Mouse (Mus musculus): ENCODE results near the gene Pdk3. TPM values are rescaled to one million over a fixed set of nuclear protein-coding genes. Genes with fewer than 3 reads are reported as not detected.

Gene Pdk3
- polyA plus RNA-seq (2012; rRNA removed): 9.1 and 12.4 TPM in 2 replicates
- 33.2 and 38.3 TPM in 2 replicates for polyA plus RNA-seq (2014; fragmentation: Nextera tagmentation; extraction: Ambion mirVana)

- peak within 1 kb of the TSS; percentile 58 for H3K27ac ChIP-seq
- H3K27me3 ChIP-seq (ENCODE audit: control insufficient read depth, insufficient read depth, low read length): no peaks in the 10 kb centered on the region
- WGBS (ENCODE audit: insufficient replicate concordance): 17% methylated on average over 60 of the region's 68 CpGs
- H3K4me1 ChIP-seq (replicated peaks; ENCODE audit: control insufficient read depth in 2 of 2, insufficient read depth in 2 of 2, low read length in 1 of 2): peaks cover 3 to 6% of the 10 kb centered on the region in 2 experiments; a peak in 1 of 4 replicates
- H3K9ac ChIP-seq (replicated peaks): peak within 1 kb of the TSS; percentile 73
- DNase-seq (ENCODE audit: low read depth in 3 of 3, low spot score in 3 of 3) (peak; percentile 61 to 67 (median 65)), ATAC-seq (ENCODE audit: insufficient read depth) (peak; percentile 96)
- TF ChIP-seq CTCF (IDR thresholded peaks at IDR 0.05; ENCODE audit: low read depth) (no peak), EP300 (IDR thresholded peaks at IDR 0.05; ENCODE audit: low read depth) (peak; percentile 25; the same call in 1 of the 2 replicates)
- no peaks in the 10 kb centered on the region for H3K36me3 ChIP-seq (replicated peaks; ENCODE audit: control insufficient read depth, insufficient read depth, low read depth)
- peak within 1 kb of the TSS; percentile 80 to 84 for H3K4me3 ChIP-seq (ENCODE audit: insufficient read depth in 1 of 2, low read depth in 2 of 2, low read length in 2 of 2)
- peak within 1 kb of the TSS; percentile 75 for H3K4me2 ChIP-seq (ENCODE audit: low read depth)
- no peaks in the 10 kb centered on the region for H3K9me3 ChIP-seq (ENCODE audit: control insufficient read depth, low read length)
Observed at GRCm38 (mm10) chrX:93831561-93832336, at the start of gene Pdk3. Pdk3 (minus strand) TSS chrX:93832201.

GRCm38 (mm10) chrX:93877634-93878016, 45.6 kb upstream of the Pdk3 start:
- no peak for TF ChIP-seq CTCF (IDR thresholded peaks at IDR 0.05; ENCODE audit: low read depth)
- no peak for TF ChIP-seq EP300 (IDR thresholded peaks at IDR 0.05; ENCODE audit: low read depth)
- Histone ChIP-seq H3K27ac (no peak overlapping the region), H3K4me3 (ENCODE audit: insufficient read depth in 1 of 2, low read depth in 2 of 2, low read length in 2 of 2) (no peak overlapping the region), H3K36me3 (replicated peaks; ENCODE audit: control insufficient read depth, insufficient read depth, low read depth) (no peaks in the 10 kb centered on the region), H3K4me2 (ENCODE audit: low read depth) (no peak overlapping the region), H3K4me1 (replicated peaks; ENCODE audit: control insufficient read depth in 2 of 2, insufficient read depth in 2 of 2, low read length in 1 of 2) (no peaks in the 10 kb centered on the region), H3K27me3 (ENCODE audit: control insufficient read depth, insufficient read depth, low read length) (no peaks in the 10 kb centered on the region), H3K9me3 (ENCODE audit: control insufficient read depth, low read length) (no peaks in the 10 kb centered on the region), H3K9ac (replicated peaks) (no peak overlapping the region)
- WGBS (ENCODE audit: insufficient replicate concordance): 45% methylated on average over 3 of the region's 3 CpGs
- DNase-seq (ENCODE audit: low read depth in 3 of 3, low spot score in 3 of 3) (no peak), ATAC-seq (ENCODE audit: insufficient read depth) (no peak)

GRCm38 (mm10) chrX:93876981-93877633, 45.1 kb upstream of the Pdk3 start:
- no peak for ATAC-seq (ENCODE audit: insufficient read depth)
- Histone ChIP-seq H3K27me3 (ENCODE audit: control insufficient read depth, insufficient read depth, low read length) (no peaks in the 10 kb centered on the region), H3K27ac (no peak overlapping the region), H3K9ac (replicated peaks) (no peak overlapping the region), H3K4me3 (ENCODE audit: insufficient read depth in 1 of 2, low read depth in 2 of 2, low read length in 2 of 2) (no peak overlapping the region), H3K9me3 (ENCODE audit: control insufficient read depth, low read length) (no peaks in the 10 kb centered on the region), H3K4me1 (replicated peaks; ENCODE audit: control insufficient read depth in 2 of 2, insufficient read depth in 2 of 2, low read length in 1 of 2) (no peaks in the 10 kb centered on the region), H3K4me2 (ENCODE audit: low read depth) (no peak overlapping the region), H3K36me3 (replicated peaks; ENCODE audit: control insufficient read depth, insufficient read depth, low read depth) (no peaks in the 10 kb centered on the region)
- TF ChIP-seq EP300 (IDR thresholded peaks at IDR 0.05; ENCODE audit: low read depth) (no peak), CTCF (IDR thresholded peaks at IDR 0.05; ENCODE audit: low read depth) (no peak)
- WGBS (ENCODE audit: insufficient replicate concordance): 75% methylated on average over 7 of the region's 7 CpGs
- no peak for DNase-seq (ENCODE audit: low read depth in 3 of 3, low spot score in 3 of 3)

GRCm38 (mm10) chrX:93863393-93863792, 31.4 kb upstream of the Pdk3 start:
- ATAC-seq (ENCODE audit: insufficient read depth): no peak
- Histone ChIP-seq H3K27me3 (ENCODE audit: control insufficient read depth, insufficient read depth, low read length) (no peaks in the 10 kb centered on the region), H3K9me3 (ENCODE audit: control insufficient read depth, low read length) (no peaks in the 10 kb centered on the region), H3K4me3 (ENCODE audit: insufficient read depth in 1 of 2, low read depth in 2 of 2, low read length in 2 of 2) (no peak overlapping the region), H3K9ac (replicated peaks) (no peak overlapping the region), H3K36me3 (replicated peaks; ENCODE audit: control insufficient read depth, insufficient read depth, low read depth) (no peaks in the 10 kb centered on the region), H3K4me1 (replicated peaks; ENCODE audit: control insufficient read depth in 2 of 2, insufficient read depth in 2 of 2, low read length in 1 of 2) (peaks cover 0 to 2% of the 10 kb centered on the region in 2 experiments; a peak in 1 of 4 replicates), H3K4me2 (ENCODE audit: low read depth) (no peak overlapping the region), H3K27ac (no peak overlapping the region)
- DNase-seq (ENCODE audit: low read depth in 3 of 3, low spot score in 3 of 3): no peak
- 22% methylated on average over 2 of the region's 2 CpGs for WGBS (ENCODE audit: insufficient replicate concordance)
- no peak for TF ChIP-seq EP300 (IDR thresholded peaks at IDR 0.05; ENCODE audit: low read depth)
- no peak for TF ChIP-seq CTCF (IDR thresholded peaks at IDR 0.05; ENCODE audit: low read depth)

- no peaks in the 10 kb centered on the region for H3K9me3 ChIP-seq (ENCODE audit: control insufficient read depth, low read length)
- peaks cover 0 to 2% of the 10 kb centered on the region in 2 experiments; a peak in 1 of 4 replicates for H3K4me1 ChIP-seq (replicated peaks; ENCODE audit: control insufficient read depth in 2 of 2, insufficient read depth in 2 of 2, low read length in 1 of 2)
- TF ChIP-seq EP300 (IDR thresholded peaks at IDR 0.05; ENCODE audit: low read depth) (no peak), CTCF (IDR thresholded peaks at IDR 0.05; ENCODE audit: low read depth) (no peak)
- DNase-seq (ENCODE audit: low read depth in 3 of 3, low spot score in 3 of 3): no peak
- H3K4me3 ChIP-seq (ENCODE audit: insufficient read depth in 1 of 2, low read depth in 2 of 2, low read length in 2 of 2): no peak overlapping the region
- no peak overlapping the region for H3K4me2 ChIP-seq (ENCODE audit: low read depth)
- H3K9ac ChIP-seq (replicated peaks): no peak overlapping the region
- no peaks in the 10 kb centered on the region for H3K36me3 ChIP-seq (replicated peaks; ENCODE audit: control insufficient read depth, insufficient read depth, low read depth)
- no peak for ATAC-seq (ENCODE audit: insufficient read depth)
- 31% methylated on average over 4 of the region's 4 CpGs for WGBS (ENCODE audit: insufficient replicate concordance)
- H3K27me3 ChIP-seq (ENCODE audit: control insufficient read depth, insufficient read depth, low read length): no peaks in the 10 kb centered on the region
- H3K27ac ChIP-seq: no peak overlapping the region
Observed at GRCm38 (mm10) chrX:93862525-93863086, 30.6 kb upstream of the Pdk3 start.

Data from liver, embryonic 14.5 days (tissue).